Mouse (Mus musculus): Measurements from ENCODE around the gene Zfp445.

- no peak for TF ChIP-seq CTCF (IDR thresholded peaks at IDR 0.05; ENCODE audit: extremely low read depth, insufficient read depth, insufficient read length, insufficient replicate concordance)
- no peak for TF ChIP-seq POLR2A (IDR thresholded peaks at IDR 0.05; ENCODE audit: low read depth, low read length)
Measured at GRCm38 (mm10) chr9:122846156-122846555, 19.6 kb downstream of the Zfp445 start.

All from spleen, adult 2 months (tissue).